Mouse (Mus musculus): ENCODE measurements around the gene Relch.
"Not testable (repeated sequence)": the region's sequence is repeated elsewhere in the genome, so short reads cannot be mapped to it uniquely, and the experiment has no call there.

The Relch gene

DNA sequence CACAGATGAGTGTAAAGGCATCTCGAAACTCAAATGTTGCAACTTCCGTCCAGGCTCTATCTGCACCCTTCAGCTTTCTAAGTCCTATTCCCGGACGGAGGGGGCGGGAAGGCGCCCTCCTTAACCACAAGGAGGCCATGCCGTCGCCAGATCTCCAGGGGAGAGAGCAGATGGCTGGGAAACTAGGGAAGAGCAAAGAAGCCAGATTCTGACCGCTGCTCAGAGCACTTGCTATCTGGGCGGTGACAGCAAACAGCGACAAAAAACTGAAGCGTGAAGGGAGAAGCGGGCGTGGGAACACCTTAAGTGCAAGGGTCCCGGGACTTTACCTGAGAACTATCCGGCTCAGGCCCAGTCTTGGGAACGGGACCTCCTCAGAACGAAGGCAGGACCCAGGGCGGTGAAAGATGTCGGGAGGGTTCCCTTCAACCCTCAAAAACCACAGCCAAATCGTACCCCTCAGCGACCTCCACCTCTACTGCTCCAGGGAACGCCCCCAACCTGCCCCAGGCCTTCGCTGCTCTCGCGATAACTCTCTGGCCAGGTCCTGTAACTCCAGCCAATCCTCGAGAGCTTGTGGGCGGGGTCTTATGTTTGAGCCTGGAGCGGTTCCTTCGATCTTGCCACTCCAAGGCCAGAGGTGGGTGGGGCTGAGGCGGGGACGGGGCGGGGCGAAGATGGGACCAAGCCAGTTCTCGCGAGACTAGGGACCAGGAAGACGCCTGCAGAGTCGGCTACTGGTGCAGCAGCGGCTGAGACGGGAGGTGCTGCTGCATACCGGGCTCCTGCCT lies at the start of gene Relch, which contains the start of gene Pign:
Gene Relch, plus strand, starts transcription at position 691 of the 791 bp plus-strand sequence.
Gene Pign, minus strand, starts transcription at position 507 of the 791 bp plus-strand sequence.
- DNase-seq (ENCODE audit: extremely low spot score, low read depth, low spot score) = peak; percentile 94

DNA sequence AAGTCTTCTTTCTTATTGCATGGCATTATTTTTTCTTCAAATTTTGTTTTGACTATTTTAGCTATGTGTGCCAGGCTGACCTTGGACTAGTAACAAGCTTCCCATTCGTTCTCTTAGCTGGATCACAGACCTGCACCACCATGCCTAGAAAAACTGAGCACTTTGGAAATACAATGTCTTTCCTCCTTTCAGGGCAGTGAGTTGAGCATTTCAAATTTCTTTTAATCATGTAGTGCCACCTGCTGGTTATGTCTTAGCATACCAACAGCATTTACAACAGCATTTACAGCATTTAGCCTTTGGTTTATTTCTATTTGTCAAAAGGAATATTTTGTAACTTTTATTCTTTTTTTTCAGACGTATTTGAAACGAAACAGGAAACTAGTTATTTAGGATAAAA lies 33.2 kb upstream of the Relch start:
- no peak for DNase-seq (ENCODE audit: extremely low spot score, low read depth, low spot score)

DNA sequence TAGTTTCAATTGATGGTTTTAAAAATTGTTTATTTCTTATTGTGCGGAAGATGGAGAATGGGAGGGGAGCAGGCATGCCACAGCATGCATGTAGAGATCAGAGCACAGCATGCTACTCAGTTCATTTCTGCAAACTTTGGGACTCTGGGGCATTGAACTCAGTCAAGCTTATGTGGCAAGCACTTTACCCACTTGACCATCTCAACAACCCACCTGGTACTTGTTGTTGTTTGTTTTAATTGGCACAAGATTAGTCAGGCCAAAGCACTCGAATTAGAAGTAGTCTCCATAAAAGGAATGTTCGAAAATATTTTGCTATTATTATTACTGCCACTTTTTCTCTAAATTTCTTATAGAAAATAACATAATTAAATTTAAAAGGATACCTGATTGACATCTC lies 19.6 kb upstream of the Relch start:
- DNase-seq (ENCODE audit: extremely low spot score, low read depth, low spot score) = no peak

DNA sequence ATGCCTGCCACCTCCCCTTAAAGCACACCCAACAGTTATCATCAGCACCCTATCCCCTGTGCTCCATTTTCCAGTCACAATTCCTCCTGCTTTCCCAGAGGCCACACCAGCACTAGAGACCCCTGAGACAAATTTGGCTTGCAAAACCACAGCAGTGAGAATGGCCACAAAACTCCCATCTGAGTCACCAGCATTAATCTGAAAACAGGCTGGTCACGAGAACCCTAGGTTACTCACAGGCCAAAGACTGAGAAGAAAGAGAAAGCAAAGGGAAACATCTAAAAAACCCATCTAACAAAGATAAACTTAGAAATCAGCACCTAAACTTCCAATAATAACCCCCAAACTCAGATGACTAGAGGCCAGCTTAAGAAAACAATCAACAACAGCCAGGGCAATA lies 13.0 kb upstream of the Relch start:
- no peak for DNase-seq (ENCODE audit: extremely low spot score, low read depth, low spot score)

DNA sequence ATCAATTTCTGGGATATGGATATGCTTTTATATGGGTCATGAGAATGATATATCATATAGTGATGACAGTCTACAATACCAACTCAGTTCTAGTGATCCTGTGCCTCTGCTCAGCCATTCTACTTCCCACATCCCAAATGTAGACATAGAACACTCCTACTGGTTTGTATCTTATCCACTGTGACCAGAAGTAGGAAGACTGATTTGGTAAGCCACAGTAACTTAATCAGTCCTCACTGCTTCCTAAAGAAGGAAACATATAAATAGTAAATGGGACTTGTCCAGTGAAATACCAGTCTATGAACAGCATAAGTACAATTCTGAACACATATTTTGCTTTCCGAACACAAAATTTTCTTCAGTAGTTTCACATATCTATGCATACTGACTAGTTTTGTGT lies 9.7 kb upstream of the Relch start:
- DNase-seq (ENCODE audit: extremely low spot score, low read depth, low spot score) = no peak

DNA sequence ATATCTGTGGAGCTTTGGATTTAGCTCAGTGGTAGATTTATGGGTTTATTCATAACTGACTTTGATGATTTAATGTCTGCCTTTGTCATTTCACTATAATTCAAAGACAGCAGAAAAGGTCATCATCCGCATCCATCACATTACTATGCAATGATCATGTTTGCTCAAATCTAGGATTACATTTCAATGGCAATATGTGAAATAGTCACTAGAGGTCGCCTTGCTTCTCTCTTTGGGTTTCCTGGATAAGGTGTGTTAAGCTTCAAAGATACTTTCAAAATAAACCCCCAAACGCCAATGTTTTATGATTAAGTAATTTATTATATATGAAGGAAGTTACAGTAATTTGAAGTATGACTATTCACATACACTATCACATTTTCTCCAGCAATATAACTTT lies 3.6 kb upstream of the Relch start:
- peak; percentile 49 for DNase-seq (ENCODE audit: extremely low spot score, low read depth, low spot score)

DNA sequence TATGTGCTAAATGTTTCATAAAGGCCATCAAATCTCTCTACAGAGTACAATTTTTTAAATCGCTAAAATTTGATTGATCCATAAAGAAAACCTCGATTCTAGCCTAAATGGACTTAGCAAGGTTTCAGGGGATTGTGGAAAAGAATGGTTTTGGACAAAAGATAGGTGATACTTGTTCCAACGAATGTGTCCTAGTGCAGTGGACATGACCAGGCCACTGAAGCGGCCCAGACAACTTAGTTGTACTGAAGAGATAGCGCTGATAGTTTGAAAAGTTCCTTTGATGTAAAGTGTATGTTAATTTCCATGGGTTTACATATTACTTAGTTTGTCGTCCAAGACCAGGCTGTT lies 866 bp upstream of the Relch start:
- no peak for DNase-seq (ENCODE audit: extremely low spot score, low read depth, low spot score)

DNA sequence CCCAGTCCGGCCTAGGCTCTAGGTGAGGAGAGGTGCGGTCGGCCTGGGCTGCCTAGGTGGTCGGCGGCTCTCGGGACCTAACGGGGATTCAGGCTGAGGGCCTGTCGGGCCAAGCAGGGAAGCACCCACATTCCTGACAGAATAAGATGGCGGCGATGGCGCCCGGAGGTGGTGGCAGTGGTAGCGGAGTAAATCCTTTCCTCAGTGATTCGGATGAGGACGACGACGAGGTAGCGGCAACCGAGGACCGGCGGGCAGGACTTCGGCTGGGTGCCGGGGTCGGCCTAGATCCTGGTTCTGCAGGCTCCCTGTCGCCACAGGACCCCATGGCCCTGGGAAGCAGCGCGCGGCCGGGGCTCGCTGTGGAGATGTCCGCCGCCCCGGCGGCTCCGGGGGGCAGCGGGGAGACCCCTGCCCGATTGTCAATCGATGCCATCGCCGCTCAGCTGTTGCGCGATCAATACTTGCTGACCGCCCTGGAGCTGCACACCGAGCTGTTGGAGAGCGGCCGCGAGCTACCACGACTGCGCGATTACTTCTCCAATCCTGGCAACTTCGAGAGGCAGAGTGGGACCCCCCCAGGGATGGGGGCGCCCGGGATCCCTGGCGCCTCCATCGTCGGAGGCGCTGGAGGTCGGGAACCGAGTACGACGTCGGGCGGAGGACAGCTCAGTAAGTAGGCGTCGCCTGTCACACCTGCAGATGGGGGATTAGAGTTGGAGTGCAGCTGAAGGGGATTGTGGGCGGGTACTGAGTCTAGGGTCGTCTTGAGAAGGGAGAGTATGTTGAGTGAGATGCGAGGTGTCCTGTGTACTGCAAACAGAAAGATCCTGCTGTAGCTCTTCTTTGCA lies 526 bp downstream of the Relch start:
- DNase-seq (ENCODE audit: extremely low spot score, low read depth, low spot score) = no peak

DNA sequence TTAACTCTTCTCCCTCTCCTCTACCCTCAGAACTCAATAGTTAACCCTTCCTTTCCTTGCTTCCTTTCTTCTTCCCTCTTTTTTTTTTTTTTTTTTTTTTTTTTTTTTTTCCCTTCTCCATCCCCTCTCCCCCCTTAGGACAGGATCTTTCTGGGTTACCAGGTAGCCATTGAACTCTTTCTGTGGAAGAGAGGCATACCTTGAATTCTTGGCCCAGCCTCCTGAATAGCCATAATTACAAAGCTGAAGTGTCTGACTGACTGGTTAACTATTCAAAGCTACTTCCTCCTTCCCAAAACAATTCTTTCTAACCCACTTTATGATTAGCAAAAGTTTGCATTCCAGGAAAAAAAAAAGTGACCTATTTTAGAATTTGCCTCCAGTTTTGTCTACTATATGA lies 6.0 kb downstream of the Relch start:
- DNase-seq (ENCODE audit: extremely low spot score, low read depth, low spot score) = no peak

DNA sequence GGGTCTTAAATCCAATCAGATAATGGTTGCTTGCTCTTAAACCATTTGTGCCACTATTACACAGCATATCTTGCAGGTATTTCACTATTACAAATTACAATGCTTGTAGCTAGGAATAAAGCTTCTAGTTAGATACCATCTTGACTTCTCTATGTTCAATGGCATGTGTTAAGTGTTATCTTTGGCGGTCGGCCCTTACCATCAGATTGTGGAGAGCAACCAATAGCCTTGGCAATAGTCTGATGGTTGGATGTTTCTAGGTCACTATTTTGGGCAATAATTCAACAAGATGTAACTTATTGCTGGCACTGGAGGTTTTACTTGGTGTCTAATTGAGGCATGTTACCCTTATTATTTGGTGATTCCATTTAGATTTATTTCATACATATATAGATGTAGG lies 11.1 kb downstream of the Relch start:
- no peak for DNase-seq (ENCODE audit: extremely low spot score, low read depth, low spot score)

DNA sequence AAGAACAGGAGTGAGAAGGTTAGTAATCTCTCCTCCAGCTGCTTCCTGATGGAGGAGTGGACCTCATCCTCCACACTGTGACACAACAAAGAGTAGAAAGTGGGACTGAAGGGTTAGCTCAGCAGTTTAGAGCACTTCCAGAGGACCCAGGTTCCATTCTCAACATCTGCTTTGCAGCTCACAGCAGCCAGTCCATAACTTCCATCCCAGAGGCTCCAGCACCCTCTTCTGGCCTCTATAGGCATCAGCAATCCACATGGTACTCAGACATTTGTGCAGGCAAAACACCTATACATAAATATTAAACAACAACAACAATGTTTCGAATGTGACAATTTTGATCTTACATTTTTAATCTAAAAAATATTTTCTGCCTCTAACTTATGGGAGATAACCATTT lies 16.9 kb downstream of the Relch start:
- DNase-seq (ENCODE audit: extremely low spot score, low read depth, low spot score) = no peak

DNA sequence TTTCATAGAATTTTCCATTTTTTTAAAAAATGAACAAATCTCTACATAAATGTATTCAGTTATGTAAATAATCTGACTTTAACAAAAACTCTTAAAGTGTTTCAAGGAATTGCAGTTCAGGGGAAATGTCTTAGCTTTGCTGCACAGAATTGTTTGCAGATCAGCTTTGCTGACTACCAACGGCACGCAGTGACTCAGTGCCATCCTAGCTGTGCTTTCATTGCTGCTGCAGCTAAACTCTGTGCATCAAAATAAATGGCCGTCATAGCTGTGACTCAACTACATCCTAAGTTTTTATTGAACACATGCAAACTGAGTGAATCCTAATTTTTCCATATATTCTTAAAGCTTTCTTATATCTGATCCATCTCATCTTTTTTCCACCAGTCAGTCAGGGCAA lies 21.8 kb downstream of the Relch start:
- no peak for DNase-seq (ENCODE audit: extremely low spot score, low read depth, low spot score)

DNA sequence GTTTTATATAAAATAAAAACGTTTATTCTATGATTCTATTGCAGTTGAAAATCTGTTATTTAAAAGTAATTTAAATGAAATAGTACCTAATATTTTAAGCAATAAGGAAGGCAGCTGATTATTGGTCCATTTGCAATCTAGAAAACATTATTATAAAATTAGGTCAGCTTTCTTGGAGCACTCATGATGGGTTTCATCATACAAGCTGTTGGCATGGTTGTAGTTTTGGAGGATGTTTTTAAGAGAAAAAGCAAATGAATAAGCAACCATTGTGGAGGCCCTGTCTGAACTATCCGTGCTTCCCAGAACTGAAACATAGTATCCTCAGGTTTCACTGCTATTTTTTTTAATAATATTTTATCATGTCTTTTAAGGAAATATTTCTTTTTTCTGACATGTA lies 31.9 kb downstream of the Relch start:
- no peak for DNase-seq (ENCODE audit: extremely low spot score, low read depth, low spot score)

DNA sequence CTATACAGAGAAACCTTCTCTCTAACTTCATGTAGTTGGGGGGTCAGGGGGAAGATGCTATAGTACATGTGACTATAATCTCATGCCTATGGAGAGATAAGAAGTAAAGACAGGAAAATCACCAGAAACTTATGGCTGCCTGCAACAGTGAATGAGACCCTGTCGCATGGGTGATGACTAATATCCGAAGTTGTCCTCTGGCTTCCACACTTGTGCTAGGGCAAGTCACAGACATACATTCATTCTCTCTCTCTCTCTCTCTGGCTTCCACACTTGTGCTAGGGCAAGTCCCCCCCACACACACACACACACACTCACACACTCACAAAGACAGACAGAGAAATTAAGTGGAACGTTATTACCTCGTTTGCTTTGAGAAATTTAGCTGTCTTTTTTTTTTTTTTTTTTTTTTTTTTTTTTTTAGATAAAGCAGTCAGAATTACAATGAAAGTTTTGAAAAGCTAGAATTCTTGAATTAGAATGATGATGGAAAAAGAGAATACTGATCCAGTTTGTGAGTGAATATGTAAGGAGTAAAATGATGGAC lies 37.4 kb downstream of the Relch start:
- DNase-seq (ENCODE audit: extremely low spot score, low read depth, low spot score) = no peak

DNA sequence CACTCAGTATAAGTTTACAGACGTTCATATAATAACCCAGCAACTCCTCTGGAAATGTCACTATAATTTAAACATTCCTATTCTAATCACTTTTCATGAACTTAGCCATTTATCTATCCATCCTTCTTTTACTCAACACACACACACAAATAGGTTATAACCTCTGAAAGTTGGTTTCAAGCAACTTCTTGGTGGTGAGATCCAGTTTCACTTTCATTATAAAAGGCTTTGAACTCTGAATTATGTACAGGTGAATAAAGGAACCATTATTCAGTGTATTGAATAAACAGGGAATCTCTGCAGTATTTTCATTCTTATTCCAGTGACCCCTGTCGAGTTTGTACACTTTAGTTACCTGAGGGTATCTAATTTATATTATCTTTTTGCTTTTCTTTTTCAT lies 45.8 kb downstream of the Relch start:
- DNase-seq (ENCODE audit: extremely low spot score, low read depth, low spot score) = no peak

DNA sequence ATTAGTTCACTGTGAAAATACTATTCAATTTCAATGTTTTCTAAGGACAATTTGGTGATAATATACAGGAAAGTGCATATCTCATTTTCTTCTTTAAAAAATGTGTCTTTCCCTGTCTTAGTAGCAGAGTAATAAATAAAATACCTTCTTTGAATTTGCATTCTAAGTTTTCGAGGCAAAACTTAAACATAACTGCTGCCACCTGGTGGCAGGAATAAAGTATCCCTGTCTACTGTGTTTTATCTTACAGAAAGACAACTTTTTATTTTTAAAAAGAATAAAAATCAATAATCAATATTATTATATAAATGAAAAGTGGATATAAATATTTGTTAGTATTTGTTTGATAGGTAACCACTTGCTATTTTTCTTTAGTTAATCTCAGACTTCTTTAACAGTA lies 47.6 kb downstream of the Relch start:
- DNase-seq (ENCODE audit: extremely low spot score, low read depth, low spot score) = peak; percentile 8

DNA sequence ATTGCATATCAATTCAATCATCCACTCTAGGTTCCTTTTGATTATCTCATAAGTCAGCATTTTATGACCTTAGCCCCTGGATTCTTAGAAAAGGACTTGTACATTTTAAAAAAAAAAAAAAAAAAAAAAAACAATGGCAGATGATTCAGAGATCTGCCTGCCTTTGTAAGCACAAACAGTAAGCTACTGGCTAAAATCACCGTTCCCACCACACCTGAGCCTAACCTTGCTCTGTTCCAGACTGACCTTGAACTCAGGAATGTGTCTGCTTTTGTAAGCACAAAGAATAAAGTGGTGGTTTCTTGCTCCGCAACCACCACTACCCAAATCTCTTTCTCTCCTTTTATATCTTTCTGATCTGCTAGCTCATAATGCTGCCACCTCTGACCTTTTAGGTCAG lies 49.2 kb downstream of the Relch start:
- DNase-seq (ENCODE audit: extremely low spot score, low read depth, low spot score) = no peak

DNA sequence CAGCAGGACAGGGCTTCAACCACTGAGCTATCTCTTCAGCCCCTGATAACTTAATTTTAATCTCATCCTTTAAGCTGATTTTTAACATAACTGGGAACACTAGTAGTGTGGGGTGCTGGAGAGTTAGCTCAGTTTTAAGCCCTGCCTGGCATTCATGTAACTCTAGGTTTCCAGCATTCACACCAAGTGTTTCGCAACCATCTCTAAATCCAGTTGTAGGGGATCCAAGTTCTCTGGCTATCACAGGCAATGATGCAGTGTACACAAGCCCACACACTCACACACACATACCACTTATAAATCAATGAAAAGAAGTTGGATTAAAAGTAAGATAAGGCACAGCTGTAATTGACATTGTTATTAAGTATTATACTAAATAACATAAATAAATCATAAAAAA lies 54.7 kb downstream of the Relch start:
- DNase-seq (ENCODE audit: extremely low spot score, low read depth, low spot score) = no peak

DNA sequence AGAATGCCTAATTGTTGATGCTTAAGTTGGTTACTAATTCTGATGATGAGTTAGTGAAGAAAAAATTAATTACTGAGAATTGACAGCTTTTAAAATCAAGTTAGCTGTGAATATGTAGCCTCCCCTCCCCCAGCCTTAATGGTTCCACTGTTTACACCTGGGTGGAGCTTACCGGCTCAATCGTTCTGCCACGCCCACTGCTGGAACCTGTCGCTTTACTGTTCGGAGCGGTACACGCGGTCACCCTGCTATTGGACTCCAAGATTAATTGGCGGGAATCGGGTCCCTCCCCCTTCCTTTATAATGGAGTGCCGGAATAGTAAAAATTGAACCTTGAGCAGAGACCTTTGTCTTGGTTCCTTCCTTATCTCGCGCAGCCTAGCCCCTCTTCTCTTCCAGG lies 65.6 kb downstream of the Relch start:
- not testable (repeated sequence) for DNase-seq (ENCODE audit: extremely low spot score, low read depth, low spot score)

DNA sequence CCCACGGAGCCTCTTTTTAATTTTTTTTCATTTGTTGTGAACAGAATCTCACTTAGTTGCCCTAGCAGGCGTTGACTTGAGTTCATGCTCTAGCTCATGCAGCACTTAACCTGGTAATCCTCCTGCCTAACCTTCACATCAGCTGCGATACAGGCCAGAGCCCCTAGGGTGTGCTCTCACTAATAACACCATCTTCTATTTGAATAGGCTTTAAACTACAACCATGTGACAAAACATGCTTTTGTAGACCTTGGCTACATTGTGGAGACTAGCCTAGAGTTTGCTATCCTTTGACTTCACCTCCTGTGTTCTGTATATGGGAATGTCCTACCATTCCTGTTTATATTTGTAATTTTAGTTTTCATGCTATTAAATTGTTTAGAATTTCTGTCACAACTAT lies 71.7 kb downstream of the Relch start:
- DNase-seq (ENCODE audit: extremely low spot score, low read depth, low spot score) = no peak

DNA sequence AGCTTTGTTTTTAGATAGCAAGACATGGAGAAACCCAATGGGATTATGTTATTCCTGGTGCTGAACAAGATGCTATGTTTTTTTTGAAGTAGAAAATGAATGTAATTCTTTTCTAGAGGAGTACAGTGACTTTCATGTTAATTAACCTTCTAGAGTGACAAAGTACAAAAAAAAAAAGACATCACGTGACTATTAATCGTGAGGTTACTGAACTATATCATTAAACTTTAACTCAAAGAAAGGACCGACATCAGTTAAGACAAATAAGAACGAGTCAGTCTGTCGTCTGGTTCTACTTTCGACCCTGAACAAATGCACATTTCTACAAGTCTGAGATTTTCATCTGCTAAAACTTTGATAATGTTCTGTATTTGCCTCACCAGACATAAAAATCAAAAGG lies 74.7 kb downstream of the Relch start:
- DNase-seq (ENCODE audit: extremely low spot score, low read depth, low spot score) = no peak

DNA sequence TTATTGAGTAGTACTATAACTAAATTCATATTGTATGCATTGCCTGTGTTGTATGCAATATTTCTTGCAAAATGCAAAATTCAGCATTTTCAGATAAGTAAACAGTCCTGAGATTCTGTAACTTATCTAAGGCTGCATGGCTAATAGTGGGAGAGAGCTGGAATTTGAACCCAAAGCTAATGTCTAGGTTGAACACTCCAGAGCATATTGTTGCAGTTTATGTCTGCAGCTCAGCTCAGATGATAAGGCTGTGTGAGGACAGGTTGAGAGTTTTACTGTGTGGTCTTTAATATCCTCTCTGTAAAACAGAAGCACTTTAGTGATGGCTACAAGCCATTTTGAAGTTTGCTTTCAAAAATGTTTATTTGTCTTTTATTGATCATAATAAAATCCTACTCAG lies 75.8 kb downstream of the Relch start:
- DNase-seq (ENCODE audit: extremely low spot score, low read depth, low spot score) = no peak
